Mouse (Mus musculus) forebrain, embryonic 13.5 days (tissue): Measurements from ENCODE around the gene Vmp1. TPM values are rescaled to one million over a fixed set of nuclear protein-coding genes. Genes with fewer than 3 reads are reported as not detected.

ENCODE experiments used
- ATAC-seq: fragments of 200-750 bp; cut with Nextera tagmentation; 2 replicates; pipeline ENCODE4 v1.8.0; 2017
- H3K27ac ChIP-seq: fragments of 300-500 bp; sonication (generic); 2 replicates; pipeline ENCODE4 v1.5.1; 2015; ENCODE audit warnings: inconsistent platforms, mild to moderate bottlenecking, moderate library complexity
- H3K27me3 ChIP-seq: fragments of 300-500 bp; sonication (generic); 2 replicates; pipeline ENCODE4 v1.6.1; 2015; ENCODE audit warnings: mild to moderate bottlenecking, inconsistent platforms
- H3K36me3 ChIP-seq: fragments of 300-500 bp; sonication (generic); 2 replicates; pipeline ENCODE4 v1.6.1; 2015; ENCODE audit warnings: mild to moderate bottlenecking, inconsistent platforms; ENCODE audit not compliant: poor library complexity, severe bottlenecking
- H3K4me1 ChIP-seq: fragments of 300-500 bp; sonication (generic); 2 replicates; pipeline ENCODE4 v1.6.1; 2015; ENCODE audit warnings: inconsistent platforms
- H3K4me2 ChIP-seq: fragments of 300-500 bp; sonication (generic); 2 replicates; pipeline ENCODE4 v1.6.1; 2015; ENCODE audit warnings: inconsistent platforms, mild to moderate bottlenecking, moderate library complexity
- H3K4me3 ChIP-seq: fragments of 300-500 bp; sonication (generic); 2 replicates; pipeline ENCODE4 v1.5.1; 2015; ENCODE audit warnings: mild to moderate bottlenecking, inconsistent platforms
- H3K9ac ChIP-seq: fragments of 300-500 bp; sonication (generic); 2 replicates; pipeline ENCODE4 v1.6.1; 2015; ENCODE audit warnings: mild to moderate bottlenecking, inconsistent platforms
- H3K9me3 ChIP-seq: fragments of 300-500 bp; sonication (generic); replicated peaks from 2 replicates; pipeline ENCODE4 v1.6.1; 2016; ENCODE audit warnings: inconsistent platforms
- WGBS: fragments of 180-500 bp; shearing (Covaris S2); methylation state at CpG from one replicate; pipeline ENCODE4 v1.1.7; 2015; 5-methylcytosine and 5-hydroxymethylcytosine counted together
- polyA plus RNA-seq: library from polyadenylated mRNA; unstranded; fragments of >200 nt; fragmentation: Nextera tagmentation; extraction: Ambion mirVana; gene quantifications from 2 replicates; pipeline ENCODE4 v1.2.1, GENCODE M21; 2015

Vmp1 gene
- polyA plus RNA-seq, 1 experiment from 2014 or later, result 86.8 TPM

DNA sequence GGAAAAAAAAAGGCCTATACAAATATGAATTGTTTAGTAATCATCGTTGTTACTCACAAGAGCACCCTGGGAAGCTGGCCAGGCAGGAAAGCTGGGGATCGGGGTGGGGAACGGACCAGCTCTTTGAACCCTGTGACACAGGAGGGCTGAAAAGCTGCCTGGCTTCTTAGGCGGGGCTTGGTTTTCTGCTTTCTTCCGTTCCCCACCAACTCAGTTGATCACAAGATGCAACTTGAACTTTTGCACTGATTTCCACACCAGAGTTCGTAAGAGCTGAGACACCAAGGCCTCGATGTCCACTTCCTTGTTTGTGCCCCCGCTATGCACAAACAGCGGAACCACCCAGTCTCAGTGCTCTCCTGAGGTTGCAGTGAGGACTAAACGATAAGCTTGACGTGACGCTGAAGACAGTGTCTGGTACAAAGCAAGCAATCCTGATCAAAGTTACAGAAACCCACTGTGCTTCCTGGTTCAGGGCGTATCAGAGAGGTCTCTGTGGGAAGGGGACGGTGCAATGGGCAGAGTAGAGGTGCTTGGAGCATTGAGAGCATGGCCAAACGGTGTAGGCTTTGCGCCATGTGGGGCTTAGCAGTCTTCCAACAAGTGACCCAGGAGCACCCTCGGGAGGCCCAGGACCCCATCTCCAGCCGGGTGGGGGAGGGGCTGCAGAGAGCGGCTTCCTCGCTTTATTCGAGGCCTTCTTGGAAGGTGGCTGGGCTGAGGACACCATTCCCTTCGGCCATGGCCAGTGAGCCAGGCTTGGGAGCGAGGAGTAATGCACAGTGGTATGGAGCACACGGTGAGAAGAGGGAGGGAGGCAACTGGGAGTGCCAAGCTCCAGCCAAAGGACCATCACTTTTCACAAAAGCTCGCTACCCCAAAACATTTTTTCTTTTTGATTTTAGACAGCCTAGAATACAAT, 104.6 kb downstream of the Vmp1 start:
- Histone ChIP-seq H3K27ac (no peak overlapping the region), H3K27me3 (no peaks in the 10 kb centered on the region), H3K4me2 (no peak overlapping the region), H3K4me3 (no peak overlapping the region), H3K9me3 (no peaks in the 10 kb centered on the region), H3K9ac (no peak overlapping the region), H3K36me3 (no peaks in the 10 kb centered on the region), H3K4me1 (peaks cover 7% of the 10 kb centered on the region; the same call in 1 of the 2 replicates)
- no peak for ATAC-seq
- 81% methylated on average over 25 of the region's 25 CpGs for WGBS

DNA sequence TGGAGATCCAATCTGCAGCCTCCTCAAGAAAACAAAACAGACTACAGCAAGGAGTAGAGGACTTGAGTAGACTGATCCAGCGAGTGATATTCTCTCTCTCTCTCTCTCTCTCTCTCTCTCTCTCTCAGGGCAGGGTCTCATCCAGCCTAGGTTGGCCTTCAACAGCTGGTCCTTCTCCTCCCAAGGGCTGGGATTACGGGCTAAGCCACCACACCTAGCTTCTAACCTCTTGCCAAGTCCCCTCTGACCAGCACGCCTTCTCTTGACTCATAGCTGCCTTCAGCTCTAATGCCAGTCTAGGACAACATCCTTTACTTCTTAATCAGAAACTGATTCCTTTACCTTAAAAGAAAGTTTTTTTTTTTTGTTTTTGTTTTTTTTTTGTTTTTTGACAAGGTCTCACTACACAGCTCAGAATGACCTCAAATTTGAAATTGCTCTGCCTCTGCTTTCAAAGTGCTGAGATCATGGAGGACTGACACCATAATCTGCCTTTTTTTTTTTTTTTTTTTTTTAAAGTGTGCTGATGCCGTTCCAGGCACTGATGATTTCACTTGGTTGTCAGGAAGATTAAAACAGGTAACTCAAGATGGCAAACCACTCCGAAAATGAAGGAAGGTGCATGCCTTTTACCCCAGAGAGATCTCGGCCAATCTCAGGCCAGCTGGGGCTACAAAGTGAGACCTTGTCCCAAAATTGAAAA, 105.4 kb downstream of the Vmp1 start:
- Histone ChIP-seq H3K4me1 (peaks cover 7% of the 10 kb centered on the region; the same call in 1 of the 2 replicates), H3K36me3 (no peaks in the 10 kb centered on the region), H3K27ac (no peak overlapping the region), H3K9me3 (no peaks in the 10 kb centered on the region), H3K4me2 (no peak overlapping the region), H3K27me3 (no peaks in the 10 kb centered on the region), H3K4me3 (no peak overlapping the region), H3K9ac (no peak overlapping the region)
- 89% methylated on average over 6 of the region's 6 CpGs for WGBS
- ATAC-seq, result no peak

DNA sequence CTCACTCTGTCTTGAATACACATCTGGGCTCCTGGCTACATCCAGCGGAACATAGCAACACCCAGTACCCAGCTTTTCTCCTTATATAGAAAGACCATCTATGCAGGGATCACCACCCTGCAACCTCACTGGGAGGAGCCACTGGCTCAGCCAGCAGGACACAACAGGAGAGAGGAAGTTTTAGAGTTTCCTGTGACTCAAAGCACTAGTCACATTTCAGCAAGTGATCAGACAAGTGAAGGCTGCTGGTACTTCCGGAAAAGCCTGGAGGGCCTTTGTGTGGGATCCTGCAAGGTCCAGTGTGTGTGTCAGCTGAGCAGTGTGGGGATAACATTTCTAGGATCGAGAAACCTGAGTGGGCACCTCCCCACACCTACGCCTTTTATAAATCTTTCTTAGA, 106.4 kb downstream of the Vmp1 start:
- Histone ChIP-seq H3K27me3 (no peaks in the 10 kb centered on the region), H3K9me3 (no peaks in the 10 kb centered on the region), H3K4me2 (no peak overlapping the region), H3K27ac (no peak overlapping the region), H3K36me3 (no peaks in the 10 kb centered on the region), H3K9ac (no peak overlapping the region), H3K4me3 (no peak overlapping the region), H3K4me1 (peaks cover 7% of the 10 kb centered on the region; the same call in 1 of the 2 replicates)
- 85% methylated on average over 4 of the region's 4 CpGs for WGBS
- ATAC-seq, result no peak

DNA sequence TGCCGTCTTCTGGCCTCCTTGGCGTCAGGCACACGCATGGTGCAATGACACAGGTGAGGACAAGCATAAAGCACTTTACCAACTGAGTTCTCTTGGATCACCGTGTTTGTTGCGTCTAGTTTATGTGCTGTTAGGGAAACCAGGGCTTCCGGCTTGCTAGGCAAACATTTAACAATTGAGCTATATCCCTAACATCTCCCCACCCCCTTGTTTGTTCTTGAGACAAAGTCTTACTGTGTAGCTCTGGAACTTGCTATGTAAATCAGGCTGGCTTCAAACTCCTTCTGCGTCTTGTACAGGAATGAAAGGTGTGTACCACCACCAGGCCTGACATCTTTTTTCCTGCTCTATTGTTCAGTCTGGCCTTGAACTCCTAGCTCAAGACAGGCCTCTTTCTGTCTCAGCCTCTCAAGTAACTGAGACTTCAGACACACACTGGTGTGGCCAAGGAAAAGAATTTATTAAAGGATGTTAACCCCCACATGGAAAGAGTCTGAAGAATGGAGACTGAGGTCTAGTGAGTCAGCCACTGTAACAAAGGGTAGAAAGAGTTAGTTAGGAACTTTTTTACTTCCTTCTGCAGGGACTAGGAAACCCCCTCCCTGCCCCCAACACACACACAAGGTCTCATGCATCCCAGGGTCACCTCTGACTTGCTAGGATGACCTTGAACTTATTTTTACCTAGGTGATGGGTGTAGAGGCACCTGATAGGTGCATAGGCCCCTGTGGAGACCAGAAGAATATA, 107.8 kb downstream of the Vmp1 start:
- peaks cover 15% of the 10 kb centered on the region; the same call in 1 of the 2 replicates for H3K4me1 ChIP-seq
- H3K36me3 ChIP-seq, result no peaks in the 10 kb centered on the region
- no peak overlapping the region for H3K9ac ChIP-seq
- H3K4me3 ChIP-seq, result no peak overlapping the region
- H3K9me3 ChIP-seq, result no peaks in the 10 kb centered on the region
- 79% methylated on average over 7 of the region's 7 CpGs for WGBS
- no peak for ATAC-seq
- H3K27me3 ChIP-seq, result no peaks in the 10 kb centered on the region
- no peak overlapping the region for H3K4me2 ChIP-seq
- no peak overlapping the region for H3K27ac ChIP-seq

DNA sequence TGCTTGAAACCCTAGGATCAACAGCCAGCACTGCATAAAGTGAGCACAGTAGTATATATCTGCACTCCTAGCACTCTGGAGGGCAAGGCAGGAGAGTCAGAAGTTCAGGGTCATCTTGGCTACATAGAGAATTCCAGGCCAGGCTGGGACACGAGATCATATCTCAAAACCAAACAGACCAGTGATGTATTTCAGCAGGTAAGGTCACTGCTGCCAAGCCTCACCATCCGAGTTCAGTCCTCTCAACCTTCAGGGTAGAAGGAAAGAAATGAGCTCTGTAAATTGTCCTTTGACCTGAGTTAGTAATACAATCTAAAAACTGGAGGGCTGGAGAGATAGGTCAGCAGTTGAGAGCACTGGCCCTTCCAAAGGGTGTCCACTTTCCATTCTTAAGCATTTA, 109.2 kb downstream of the Vmp1 start:
- H3K9ac ChIP-seq, result no peak overlapping the region
- no peaks in the 10 kb centered on the region for H3K36me3 ChIP-seq
- no peaks in the 10 kb centered on the region for H3K27me3 ChIP-seq
- H3K4me2 ChIP-seq, result no peak overlapping the region
- ATAC-seq, result no peak
- no peaks in the 10 kb centered on the region for H3K9me3 ChIP-seq
- no peak overlapping the region for H3K27ac ChIP-seq
- WGBS, result 78% methylated on average over 2 of the region's 2 CpGs
- H3K4me3 ChIP-seq, result no peak overlapping the region
- H3K4me1 ChIP-seq, result peaks cover 8% of the 10 kb centered on the region; the same call in 1 of the 2 replicates

DNA sequence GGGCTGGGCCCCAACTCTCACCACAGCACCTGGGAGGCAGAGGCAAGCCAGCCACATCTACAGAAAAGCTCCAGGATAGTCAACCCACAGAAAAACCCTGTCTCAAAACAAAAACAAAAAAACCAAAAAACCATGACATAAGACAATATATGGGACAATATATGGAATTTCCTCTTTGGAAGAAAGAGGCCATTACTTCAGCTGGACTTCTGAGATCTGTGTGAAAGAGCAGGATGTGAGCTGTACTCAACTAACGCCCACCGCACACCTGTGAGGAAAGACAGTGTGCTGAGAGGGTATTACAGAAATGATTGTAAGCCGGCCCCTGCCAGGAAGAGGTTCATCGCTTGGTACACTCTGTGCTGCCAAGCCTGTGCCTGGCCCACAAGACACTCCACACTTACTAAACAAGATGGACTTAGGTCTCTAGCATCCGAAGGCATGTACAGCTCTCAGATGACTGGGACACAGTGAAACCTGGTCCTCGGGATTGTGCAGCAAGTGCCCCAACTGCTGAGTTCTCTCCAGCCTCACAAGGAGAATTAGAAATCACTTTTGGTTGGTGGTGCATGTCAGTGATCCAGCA, 109.9 kb downstream of the Vmp1 start:
- 91% methylated on average over 6 of the region's 6 CpGs for WGBS
- Histone ChIP-seq H3K4me3 (no peak overlapping the region), H3K4me1 (peaks cover 8% of the 10 kb centered on the region; the same call in 1 of the 2 replicates), H3K9ac (no peak overlapping the region), H3K4me2 (no peak overlapping the region), H3K36me3 (no peaks in the 10 kb centered on the region), H3K27me3 (no peaks in the 10 kb centered on the region), H3K9me3 (no peaks in the 10 kb centered on the region), H3K27ac (no peak overlapping the region)
- ATAC-seq, result no peak

DNA sequence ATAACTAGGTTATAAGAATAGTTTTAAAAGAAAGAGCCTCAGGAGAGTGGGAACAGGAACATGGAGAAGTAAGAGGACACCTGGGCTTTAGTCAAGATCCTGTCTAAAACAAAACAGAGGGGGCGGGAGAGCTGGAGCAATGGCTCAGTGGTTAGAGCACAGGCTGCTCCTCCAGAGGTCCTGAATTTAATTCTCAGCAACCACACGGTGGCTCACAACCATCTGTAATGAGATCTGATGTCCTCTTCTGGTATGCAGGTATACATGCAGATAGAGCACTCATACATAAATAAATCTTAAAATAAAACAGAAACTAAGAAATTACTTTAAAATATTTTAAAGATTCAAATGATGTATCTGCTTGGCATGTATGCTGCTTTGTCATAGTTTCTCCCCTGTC, 111.0 kb downstream of the Vmp1 start:
- H3K27ac ChIP-seq, result no peak overlapping the region
- no peaks in the 10 kb centered on the region for H3K27me3 ChIP-seq
- H3K4me2 ChIP-seq, result no peak overlapping the region
- no peak for ATAC-seq
- H3K9ac ChIP-seq, result no peak overlapping the region
- H3K4me1 ChIP-seq, result peaks cover 8% of the 10 kb centered on the region; the same call in 1 of the 2 replicates
- no peaks in the 10 kb centered on the region for H3K36me3 ChIP-seq
- H3K9me3 ChIP-seq, result no peaks in the 10 kb centered on the region
- H3K4me3 ChIP-seq, result no peak overlapping the region
- WGBS, result 81% methylated on average over 2 of the region's 2 CpGs

GRCm38 (mm10) chr11:86571871-86572270, 111.8 kb downstream of the Vmp1 start:
- H3K27ac ChIP-seq, result no peak overlapping the region

GRCm38 (mm10) chr11:86571047-86571855, 112.4 kb downstream of the Vmp1 start:
- peaks cover 8% of the 10 kb centered on the region; the same call in 1 of the 2 replicates for H3K4me1 ChIP-seq
- H3K27me3 ChIP-seq, result no peaks in the 10 kb centered on the region
- no peak for ATAC-seq
- no peak overlapping the region for H3K27ac ChIP-seq
- WGBS, result 55% methylated on average over 15 of the region's 15 CpGs
- no peaks in the 10 kb centered on the region for H3K9me3 ChIP-seq
- H3K36me3 ChIP-seq, result 0 out of 2 replicates have a peak, but pooled peaks cover 3% of the 10 kb centered on the region
- no peak overlapping the region for H3K4me2 ChIP-seq
- no peak overlapping the region for H3K4me3 ChIP-seq
- no peak overlapping the region for H3K9ac ChIP-seq

More at GRCm38 (mm10) chr11:86571871-86572270, 111.8 kb downstream of the Vmp1 start:
- H3K9me3 ChIP-seq, result no peaks in the 10 kb centered on the region
- H3K9ac ChIP-seq, result no peak overlapping the region
- H3K36me3 ChIP-seq, result 0 out of 2 replicates have a peak, but pooled peaks cover 3% of the 10 kb centered on the region
- no peak for ATAC-seq
- H3K4me2 ChIP-seq, result no peak overlapping the region
- no peaks in the 10 kb centered on the region for H3K27me3 ChIP-seq
- H3K4me1 ChIP-seq, result peaks cover 8% of the 10 kb centered on the region; the same call in 1 of the 2 replicates
- 88% methylated on average over 4 of the region's 4 CpGs for WGBS
- H3K4me3 ChIP-seq, result no peak overlapping the region

GRCm38 (mm10) chr11:86570261-86570746, 113.3 kb downstream of the Vmp1 start:
- H3K4me1 ChIP-seq, result peaks cover 8% of the 10 kb centered on the region; the same call in 1 of the 2 replicates
- no peak overlapping the region for H3K4me3 ChIP-seq
- no peak overlapping the region for H3K4me2 ChIP-seq
- H3K9ac ChIP-seq, result no peak overlapping the region
- H3K27me3 ChIP-seq, result no peaks in the 10 kb centered on the region
- 86% methylated on average over 9 of the region's 9 CpGs for WGBS
- no peak overlapping the region for H3K27ac ChIP-seq
- H3K9me3 ChIP-seq, result no peaks in the 10 kb centered on the region
- peaks cover 8% of the 10 kb centered on the region; the same call in 1 of the 2 replicates for H3K36me3 ChIP-seq
- no peak for ATAC-seq
